Mouse (Mus musculus): ENCODE measurements at regions not wholly inside any gene's neighbourhood (a gene's known extent, or its start where the extent isn't known, plus 50 kb on each side); places are given as distances from the start of the nearest gene placed in this dataset.
"Not testable (repeated sequence)": the region's sequence is repeated elsewhere in the genome, so short reads cannot be mapped to it uniquely, and the experiment has no call there.

DNA sequence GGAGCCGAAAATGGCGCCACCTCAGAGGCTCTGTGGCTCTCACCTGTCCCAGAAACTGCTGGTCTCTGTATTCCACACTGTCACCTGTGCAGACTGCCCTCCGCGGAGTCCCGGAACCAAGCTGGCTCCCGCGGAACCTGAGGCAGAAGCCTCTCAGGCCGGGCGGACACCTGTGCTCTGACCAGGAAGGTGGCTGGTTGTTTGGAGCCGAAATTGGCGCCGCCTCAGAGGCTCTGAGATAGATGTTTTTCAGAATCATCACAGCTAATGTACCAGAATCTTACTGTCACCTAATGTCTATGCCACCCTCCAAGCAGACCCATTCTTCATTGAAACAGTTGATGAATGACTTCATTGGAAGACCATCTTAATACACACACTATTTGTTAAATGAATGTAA is 202.0 kb upstream of the Asrgl1 start:
- TF ChIP-seq POLR2A (IDR thresholded peaks at IDR 0.05; ENCODE audit: borderline replicate concordance, extremely low read depth, low read depth, low read length); CTCF (IDR thresholded peaks at IDR 0.05; ENCODE audit: insufficient read depth, low read length): not testable (repeated sequence)

Measured in lung, adult 2 months (tissue).